ENCODE assay signal across 23 mouse cellular contexts in genomic region chr5:143127837-143128236, GRCm38 (mm10). TPM values are rescaled to one million over a fixed set of nuclear protein-coding genes. Genes with fewer than 3 reads are reported as not detected.
A peak's percentile ranks its signal among the peaks of the same experiment; 100 is the strongest.
DNase-seq lines count a peak whose midpoint lies in the region; TF ChIP-seq lines count a peak whose summit lies in the region.
"Had no signal": no experiment of that assay in that cellular context is flagged by ENCODE, and none has a peak within 500 bp of the region (broad histone marks: within the 10 kb centered on the region; RNA-seq: fewer than 3 reads in every experiment).

No protein-coding gene starts in this region.

- no peak overlapping the region for H3K27ac ChIP-seq in heart, embryonic 10.5 days
- no peak overlapping the region for H3K27ac ChIP-seq in left cerebral cortex, adult 2 months
- H3K27ac ChIP-seq: forebrain, embryonic 10.5 days; heart, adult 2 months; limb, embryonic 12.5 days; liver, embryonic 14.5 days had no signal

- H3K4me1 ChIP-seq in heart, embryonic 10.5 days, result no peaks in the 10 kb centered on the region
- H3K4me1 ChIP-seq: limb, embryonic 12.5 days had no signal

- H3K4me3 ChIP-seq in heart, embryonic 10.5 days, result no peak overlapping the region
- no peak overlapping the region for H3K4me3 ChIP-seq in left cerebral cortex, adult 2 months
- H3K4me3 ChIP-seq: forebrain, embryonic 10.5 days; heart, adult 2 months; limb, embryonic 12.5 days had no signal

- no peaks in the 10 kb centered on the region for H3K27me3 ChIP-seq in heart, embryonic 10.5 days (ENCODE audit: insufficient read depth, poor library complexity, severe bottlenecking)
- H3K27me3 ChIP-seq: limb, embryonic 12.5 days had no signal

- H3K9me3 ChIP-seq in heart, embryonic 10.5 days, result peaks cover 4% of the 10 kb centered on the region; the same call in 1 of the 2 replicates

- WGBS in heart, embryonic 10.5 days, result 76% methylated on average over 8 of the region's 8 CpGs

- intact Hi-C loops in left cerebral cortex, postnatal 4 days (cut with DNase I), result no loop called here
- intact Hi-C loops in left cerebral cortex, adult 2 months (cut with DNase I), result no loop called here

- H3K36me3 ChIP-seq in heart, embryonic 10.5 days, result no peaks in the 10 kb centered on the region
- H3K36me3 ChIP-seq: forebrain, embryonic 10.5 days; limb, embryonic 12.5 days had no signal

- no peak for TF ChIP-seq CTCF in left cerebral cortex, adult 2 months (IDR thresholded peaks at IDR 0.05)

- DNase-seq in heart, adult 8-10 months (ENCODE audit: low spot score), result peak; percentile 15
- no peak for DNase-seq in heart, embryonic 10.5 days (ENCODE audit: low spot score)
- DNase-seq in left cerebral cortex, postnatal 4 days, result peak; percentile 66
- no peak for DNase-seq in left cerebral cortex, adult 2 months (ENCODE audit: extremely low spot score in 1 of 2, low spot score in 2 of 2)
- peak; percentile 69 to 78 for DNase-seq in cerebellum, adult 18-20 months
- peak; percentile 15 to 26 for DNase-seq in layer of hippocampus, postnatal 14 days (ENCODE audit: low spot score in 2 of 2)
- no peak for DNase-seq in spleen, adult 18-20 months
- no peak for DNase-seq in kidney, postnatal 4 days
- DNase-seq: thymus, adult 2 months had no signal

RNA-seq across cellular contexts. Expression of gene Rnf216, which starts 15.0 kb away (rescaled TPM):
- total RNA-seq in heart, adult 8-10 months (2022), result 10 to 100 TPM; 22.2 to 24.3 (median 24.0) TPM
- 37.9 and 40.6 TPM in 2 replicates for polyA plus RNA-seq in heart, embryonic 10.5 days (2016; fragmentation: Nextera tagmentation; extraction: Ambion mirVana)
- total RNA-seq in left cerebral cortex, postnatal 4 days (2021), result 10 to 100 TPM; 41.9 to 42.5 TPM
- 10 to 100 TPM; 40.7 to 47.8 TPM for total RNA-seq in left cerebral cortex, adult 2 months (2021)
- total RNA-seq in layer of hippocampus, postnatal 14 days (2021), result 10 to 100 TPM; 46.4 to 47.4 TPM

RNA-seq across cellular contexts. Expression of gene Olfr718-ps1, which starts 19.5 kb away (rescaled TPM):
- not detected for total RNA-seq in heart, adult 8-10 months (2022)
- 0.04 and 0.09 TPM in 2 replicates for polyA plus RNA-seq in heart, embryonic 10.5 days (2016; fragmentation: Nextera tagmentation; extraction: Ambion mirVana)
- under 1 TPM; 0.06 to 0.18 TPM for total RNA-seq in left cerebral cortex, postnatal 4 days (2021)
- total RNA-seq in left cerebral cortex, adult 2 months (2021), result under 1 TPM in 1 of 2 experiments, not detected in 1; 0.12 TPM
- under 1 TPM; 0.10 to 0.12 TPM for total RNA-seq in layer of hippocampus, postnatal 14 days (2021)
- total RNA-seq: adrenal gland, adult 18-20 months; heart, adult 2 months; hematopoietic stem cell, adult 5-6 weeks; megakaryocyte, adult 5-6 weeks had no signal
- polyA plus RNA-seq: embryonic facial prominence, embryonic 14.5 days; forebrain, embryonic 10.5 days; heart, adult 2 months; limb, embryonic 12.5 days; liver, embryonic 14.5 days; lung, postnatal 0 days; midbrain, embryonic 16.5 days; neural tube, embryonic 11.5 days; thymus, adult 2 months had no signal

RNA-seq across cellular contexts. Expression of gene Rbak, which starts 52.7 kb away (rescaled TPM):
- 1 to 10 TPM; 3.2 to 4.6 (median 4.0) TPM for total RNA-seq in heart, adult 8-10 months (2022)
- 8.9 and 12.3 TPM in 2 replicates for polyA plus RNA-seq in heart, embryonic 10.5 days (2016; fragmentation: Nextera tagmentation; extraction: Ambion mirVana)
- total RNA-seq in left cerebral cortex, postnatal 4 days (2021), result 10 to 100 TPM; 19.6 to 25.5 TPM
- 10 to 100 TPM; 14.2 to 14.5 TPM for total RNA-seq in left cerebral cortex, adult 2 months (2021)
- 10 to 100 TPM; 15.2 to 16.6 TPM for total RNA-seq in layer of hippocampus, postnatal 14 days (2021)

RNA-seq across cellular contexts. Expression of gene Spdye4b, which starts 53.0 kb away (rescaled TPM):
- not detected for total RNA-seq in heart, adult 8-10 months (2022)
- polyA plus RNA-seq in heart, embryonic 10.5 days (2016; fragmentation: Nextera tagmentation; extraction: Ambion mirVana), result not detected in 2 replicates
- total RNA-seq in left cerebral cortex, postnatal 4 days (2021), result under 1 TPM in 1 of 2 experiments, not detected in 1; 0.18 TPM
- total RNA-seq in left cerebral cortex, adult 2 months (2021), result not detected
- not detected for total RNA-seq in layer of hippocampus, postnatal 14 days (2021)
- total RNA-seq: adrenal gland, adult 18-20 months; heart, adult 2 months; hematopoietic stem cell, adult 5-6 weeks; layer of hippocampus, adult 8-10 months; megakaryocyte, adult 5-6 weeks had no signal
- polyA plus RNA-seq: embryonic facial prominence, embryonic 14.5 days; forebrain, embryonic 10.5 days; heart, adult 2 months; inflammation-experienced regulatory T-cells, adult 6 months; kidney, embryonic 14.5 days; limb, embryonic 12.5 days; liver, embryonic 14.5 days; lung, postnatal 0 days; midbrain, embryonic 16.5 days; neural tube, embryonic 11.5 days had no signal

Comparison
In these comparisons a context has a peak if more than half of its experiments do, and no peak if none do; other contexts are left out.
1. DNase-seq: peak in heart, adult 8-10 months (single experiment), left cerebral cortex, postnatal 4 days (single experiment), cerebellum, adult 18-20 months (2 of 2) and layer of hippocampus, postnatal 14 days (2 of 2); none in heart, embryonic 10.5 days (single experiment), left cerebral cortex, adult 2 months (0 of 2), spleen, adult 18-20 months (0 of 2) and kidney, postnatal 4 days (0 of 2).